Mouse (Mus musculus) heart, postnatal 0 days (tissue): ENCODE measurements around the gene Pyroxd2. TPM values are rescaled to one million over a fixed set of nuclear protein-coding genes. Genes with fewer than 3 reads are reported as not detected.

Source experiments
- ATAC-seq: fragments of 200-750 bp; cut with Nextera tagmentation; 2 replicates; pipeline ENCODE4 v1.8.0; 2017; ENCODE audit warnings: low read depth, moderate number of reproducible peaks, moderate library complexity; ENCODE audit not compliant: insufficient read depth
- DNase-seq: peaks from one replicate; pipeline ENCODE4 v3.0.0-alpha.2; 2016; ENCODE audit warnings: low spot score
- H3K27ac ChIP-seq: fragments of 300-500 bp; sonication (generic); 2 replicates; pipeline ENCODE4 v1.5.1; 2014; ENCODE audit warnings: low read depth, mild to moderate bottlenecking
- H3K27me3 ChIP-seq: fragments of 300-500 bp; sonication (generic); 2 replicates; pipeline ENCODE4 v1.6.1; 2014; ENCODE audit warnings: low read length, mixed read lengths; ENCODE audit not compliant: control insufficient read depth, insufficient read depth
- H3K36me3 ChIP-seq: fragments of 300-500 bp; sonication (generic); replicated peaks from 2 replicates; pipeline ENCODE4 v1.6.1; 2014; ENCODE audit warnings: low read length, mixed read lengths; ENCODE audit not compliant: control insufficient read depth, insufficient read depth
- H3K4me1 ChIP-seq: fragments of 300-500 bp; sonication (generic); 2 replicates; pipeline ENCODE4 v1.6.1; 2014; ENCODE audit warnings: antibody characterized with exemption; ENCODE audit not compliant: control insufficient read depth, insufficient read depth
- H3K4me2 ChIP-seq: fragments of 300-500 bp; sonication (generic); 2 replicates; pipeline ENCODE4 v1.6.1; 2014; ENCODE audit warnings: low read depth, mild to moderate bottlenecking, low read length, moderate library complexity
- H3K4me3 ChIP-seq: fragments of 300-500 bp; sonication (generic); 2 replicates; pipeline ENCODE4 v1.5.1; 2014; ENCODE audit warnings: low read depth, low read length
- H3K9ac ChIP-seq: fragments of 300-500 bp; sonication (generic); replicated peaks from 2 replicates; pipeline ENCODE4 v1.6.1; 2014; ENCODE audit warnings: low read depth, low read length, mixed read lengths
- H3K9me3 ChIP-seq: fragments of 300-500 bp; sonication (generic); replicated peaks from 2 replicates; pipeline ENCODE4 v1.6.1; 2016; ENCODE audit warnings: low read length; ENCODE audit not compliant: control insufficient read depth
- CTCF ChIP-seq: IDR thresholded peaks from 2 replicates; pipeline ENCODE4 v1.5.1; 2016; ENCODE audit warnings: antibody characterized with exemption, control low read depth, low read depth
- EP300 ChIP-seq: IDR thresholded peaks from 2 replicates; pipeline ENCODE4 v1.6.1; 2016; ENCODE audit warnings: antibody characterized with exemption, low read depth
- WGBS: fragments of 180-500 bp; shearing (Covaris S2); extraction: QIAGEN DNeasy Blood & Tissue Kit; methylation state at CpG from one replicate; pipeline ENCODE4 v1.1.7; 2014; 5-methylcytosine and 5-hydroxymethylcytosine counted together
- polyA plus RNA-seq: library from polyadenylated mRNA; unstranded; fragments of >200 nt; fragmentation: Nextera tagmentation; extraction: Ambion mirVana; gene quantifications from 2 replicates; pipeline ENCODE4 v1.2.1, GENCODE M21; 2015
- total RNA-seq: library from RNA; depleted of rRNA; stranded (reverse); fragments of >200 nt; gene quantifications from 2 replicates; pipeline ENCODE4 v1.2.3, GENCODE M21; 2014; ENCODE audit warnings: low replicate concordance; rRNA removed

Pyroxd2 gene
- total and polyA plus RNA-seq, 2 experiments from 2014 or later = 1.1 to 3.5 TPM

GRCm38 (mm10) chr19:42676931-42677330 is 75.6 kb downstream of the Pyroxd2 start:
- Histone ChIP-seq H3K4me2 (no peak overlapping the region), H3K36me3 (no peaks in the 10 kb centered on the region), H3K27me3 (no peaks in the 10 kb centered on the region), H3K4me1 (no peaks in the 10 kb centered on the region), H3K4me3 (no peak overlapping the region), H3K9ac (no peak overlapping the region), H3K9me3 (no peaks in the 10 kb centered on the region), H3K27ac (no peak overlapping the region)
- 71% methylated on average over 3 of the region's 3 CpGs for WGBS
- ATAC-seq (no peak), DNase-seq (no peak)
- TF ChIP-seq CTCF (no peak), EP300 (no peak)

Other genes starting within 250 kb of the Pyroxd2 start
- 5.9 and 20.6 TPM in 2 replicates for gene R3hcc1l, start 234.0 kb downstream of the Pyroxd2 start, total RNA-seq
- 10.0 and 10.2 TPM in 2 replicates for gene R3hcc1l, start 234.0 kb downstream of the Pyroxd2 start, polyA plus RNA-seq
- gene Loxl4, start 140.0 kb downstream of the Pyroxd2 start, total RNA-seq = 0.54 and 2.3 TPM in 2 replicates
- 0.23 and 0.30 TPM in 2 replicates for gene Loxl4, start 140.0 kb downstream of the Pyroxd2 start, polyA plus RNA-seq
- 6.6 and 9.4 TPM in 2 replicates for gene Hps1, start 27.2 kb upstream of the Pyroxd2 start, total RNA-seq
- gene Hps1, start 27.2 kb upstream of the Pyroxd2 start, polyA plus RNA-seq = 2.4 and 3.2 TPM in 2 replicates